ENCODE assay signal across 29 mouse cellular contexts in genomic region chr11:107287215-107288185, GRCm38 (mm10).
DNase-seq lines count a peak whose midpoint lies in the region; ATAC-seq and TF ChIP-seq lines count a peak whose summit lies in the region.
"Had no signal": no experiment of that assay in that cellular context is flagged by ENCODE, and none has a peak within 500 bp of the region (broad histone marks: within the 10 kb centered on the region; RNA-seq: fewer than 3 reads in every experiment).

No protein-coding gene starts in this region.

- no peak for DNase-seq in layer of hippocampus, adult 2 months (ENCODE audit: low spot score in 2 of 2)
- DNase-seq in layer of hippocampus, adult 18-20 months (ENCODE audit: low spot score in 2 of 2): no peak
- DNase-seq in 416B (ENCODE audit: low read depth): peak; percentile 39
- DNase-seq in ES-CJ7 (ENCODE audit: low read depth, low spot score): peak; percentile 67
- DNase-seq in liver, postnatal 0 days: peak; percentile 38
- no peak for DNase-seq in forebrain, embryonic 10.5 days (ENCODE audit: extremely low spot score, low spot score)
- no peak for DNase-seq in midbrain, embryonic 11.5 days (ENCODE audit: low spot score, missing footprints)
- DNase-seq: adrenal gland, postnatal 10 days; B cell, adult 2 months; cerebellum, adult 11 months; cerebellum, adult 9-10 months; cerebellum, postnatal 36 days; gastrocnemius, postnatal 25 days; heart, adult 11 months; kidney, adult 11 months; kidney, postnatal 14 days; left cerebral cortex, postnatal 4 days; lung, adult 2 months; lung, postnatal 10 days; midbrain, embryonic 14.5 days; right cerebral cortex, adult 18-20 months; right cerebral cortex, postnatal 4 days; thymus, postnatal 25 days had no signal

- no peaks in the 10 kb centered on the region; the same call in 1 of the 2 replicates for H3K4me1 ChIP-seq in liver, postnatal 0 days (ENCODE audit: insufficient read depth)
- H3K4me1 ChIP-seq in forebrain, embryonic 10.5 days: no peaks in the 10 kb centered on the region
- no peaks in the 10 kb centered on the region for H3K4me1 ChIP-seq in midbrain, embryonic 11.5 days (ENCODE audit: control insufficient read depth, insufficient read depth, low read length)
- H3K4me1 ChIP-seq: heart, embryonic 12.5 days; hindbrain, embryonic 10.5 days; hindbrain, embryonic 15.5 days had no signal

- H3K9ac ChIP-seq in liver, postnatal 0 days (replicated peaks): no peak overlapping the region
- H3K9ac ChIP-seq in midbrain, embryonic 11.5 days (ENCODE audit: low read length): no peak overlapping the region
- H3K9ac ChIP-seq: forebrain, embryonic 15.5 days; heart, embryonic 12.5 days; hindbrain, embryonic 15.5 days had no signal

- no peak overlapping the region for H3K4me3 ChIP-seq in layer of hippocampus, adult 2 months
- H3K4me3 ChIP-seq in liver, postnatal 0 days (ENCODE audit: low read depth, low read length): no peak overlapping the region
- H3K4me3 ChIP-seq in forebrain, embryonic 10.5 days: no peak overlapping the region
- H3K4me3 ChIP-seq in midbrain, embryonic 11.5 days (ENCODE audit: low read depth, low read length): no peak overlapping the region
- H3K4me3 ChIP-seq: forebrain, embryonic 15.5 days; heart, embryonic 12.5 days; hindbrain, embryonic 10.5 days; hindbrain, embryonic 15.5 days had no signal

- H3K27me3 ChIP-seq in liver, postnatal 0 days (ENCODE audit: insufficient read depth, low read length): no peaks in the 10 kb centered on the region
- no peaks in the 10 kb centered on the region for H3K27me3 ChIP-seq in forebrain, embryonic 10.5 days (ENCODE audit: poor library complexity, severe bottlenecking)
- no peaks in the 10 kb centered on the region for H3K27me3 ChIP-seq in midbrain, embryonic 11.5 days (ENCODE audit: control insufficient read depth, insufficient read depth, low read length)
- H3K27me3 ChIP-seq: forebrain, embryonic 15.5 days; heart, embryonic 12.5 days; hindbrain, embryonic 15.5 days had no signal

- H3K9me3 ChIP-seq in liver, postnatal 0 days (ENCODE audit: low read length): no peaks in the 10 kb centered on the region
- peaks cover 7% of the 10 kb centered on the region; the same call in 1 of the 2 replicates for H3K9me3 ChIP-seq in forebrain, embryonic 10.5 days
- no peaks in the 10 kb centered on the region for H3K9me3 ChIP-seq in midbrain, embryonic 11.5 days (ENCODE audit: control insufficient read depth, low read length)
- H3K9me3 ChIP-seq: forebrain, embryonic 15.5 days; hindbrain, embryonic 10.5 days; hindbrain, embryonic 15.5 days had no signal

- peak; percentile 35 for TF ChIP-seq CTCF in layer of hippocampus, adult 2 months (conservative IDR thresholded peaks at IDR 0.05)
- TF ChIP-seq CTCF in liver, postnatal 0 days (IDR thresholded peaks at IDR 0.05; ENCODE audit: low read depth): no peak

- ATAC-seq in liver, postnatal 0 days: peak; percentile 93
- no peak for ATAC-seq in midbrain, embryonic 11.5 days (ENCODE audit: low FRiP score)
- ATAC-seq: forebrain, embryonic 15.5 days; inflammation-experienced regulatory T-cells, adult 6 months had no signal

- H3K27ac ChIP-seq in layer of hippocampus, adult 2 months: no peak overlapping the region
- peak overlapping the region; percentile 68 for H3K27ac ChIP-seq in liver, postnatal 0 days (ENCODE audit: low read depth)
- H3K27ac ChIP-seq in forebrain, embryonic 10.5 days: no peak overlapping the region
- H3K27ac ChIP-seq in midbrain, embryonic 11.5 days (ENCODE audit: low read depth, low read length): no peak overlapping the region
- H3K27ac ChIP-seq: forebrain, embryonic 15.5 days; hindbrain, embryonic 10.5 days; hindbrain, embryonic 15.5 days; macrophage had no signal

- WGBS in liver, postnatal 0 days (ENCODE audit: insufficient replicate concordance): 80% methylated on average over 11 of the region's 11 CpGs
- WGBS in forebrain, embryonic 10.5 days: 90% methylated on average over 11 of the region's 11 CpGs
- 94% methylated on average over 11 of the region's 11 CpGs for WGBS in midbrain, embryonic 11.5 days

- H3K4me2 ChIP-seq in liver, postnatal 0 days (ENCODE audit: low read depth, low read length): no peak overlapping the region
- no peak overlapping the region for H3K4me2 ChIP-seq in midbrain, embryonic 11.5 days
- H3K4me2 ChIP-seq: forebrain, embryonic 15.5 days; heart, embryonic 12.5 days; hindbrain, embryonic 15.5 days had no signal

- H3K36me3 ChIP-seq in liver, postnatal 0 days (replicated peaks; ENCODE audit: insufficient read depth, low read length): 0 out of 2 replicates have a peak, but pooled peaks cover 3% of the 10 kb centered on the region
- peaks cover 59% of the 10 kb centered on the region for H3K36me3 ChIP-seq in forebrain, embryonic 10.5 days (replicated peaks)
- no peaks in the 10 kb centered on the region for H3K36me3 ChIP-seq in midbrain, embryonic 11.5 days (ENCODE audit: control insufficient read depth, insufficient read depth, low read length)
- H3K36me3 ChIP-seq: forebrain, embryonic 15.5 days; hindbrain, embryonic 15.5 days had no signal

- no peak for TF ChIP-seq EP300 in liver, postnatal 0 days (IDR thresholded peaks at IDR 0.05; ENCODE audit: low read depth)

Comparison
In these comparisons a context has a peak if more than half of its experiments do, and no peak if none do; other contexts are left out.
1. DNase-seq: peak in 416B (single experiment), ES-CJ7 (single experiment) and liver, postnatal 0 days (single experiment); none in layer of hippocampus, adult 2 months (0 of 2), layer of hippocampus, adult 18-20 months (0 of 2), forebrain, embryonic 10.5 days (single experiment) and midbrain, embryonic 11.5 days (single experiment).